Comparison of ENCODE assay signal across 25 mouse cellular contexts in the genomic region with DNA sequence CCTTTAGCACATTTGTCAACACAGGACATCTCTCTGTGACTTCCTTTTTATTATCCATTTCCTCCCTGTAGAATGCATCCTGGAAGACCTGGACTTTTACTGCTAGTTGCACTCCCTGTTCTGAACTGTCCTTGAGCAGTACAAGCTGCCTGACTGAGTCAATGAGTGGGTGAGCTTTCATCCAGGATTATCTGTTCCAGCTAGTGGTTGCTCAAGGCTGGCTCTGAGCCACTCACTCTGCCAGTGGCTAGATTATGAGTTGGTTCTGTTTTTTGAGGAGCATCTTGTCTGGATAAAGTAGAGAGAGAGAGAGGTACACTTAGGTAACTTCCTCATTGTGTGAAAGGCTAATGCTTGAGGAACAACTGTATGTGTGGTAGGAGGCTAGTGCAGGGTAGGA. TPM values are rescaled to one million over a fixed set of nuclear protein-coding genes. Genes with fewer than 3 reads are reported as not detected.
A peak's percentile ranks its signal among the peaks of the same experiment; 100 is the strongest.
DNase-seq lines count a peak whose midpoint lies in the region; ATAC-seq and TF ChIP-seq lines count a peak whose summit lies in the region.
"Had no signal": no experiment of that assay in that cellular context is flagged by ENCODE, and none has a peak within 500 bp of the region (broad histone marks: within the 10 kb centered on the region; RNA-seq: fewer than 3 reads in every experiment).

No protein-coding gene starts in this region.

- H3K9ac ChIP-seq in forebrain, postnatal 0 days, result no peak overlapping the region
- no peak overlapping the region for H3K9ac ChIP-seq in forebrain, embryonic 15.5 days (replicated peaks)
- H3K9ac ChIP-seq in midbrain, embryonic 16.5 days (ENCODE audit: low read depth, low read length), result no peak overlapping the region
- H3K9ac ChIP-seq: forebrain, embryonic 12.5 days; hindbrain, embryonic 12.5 days had no signal

- no peaks in the 10 kb centered on the region for H3K9me3 ChIP-seq in forebrain, postnatal 0 days (ENCODE audit: low read length)
- H3K9me3 ChIP-seq in forebrain, embryonic 15.5 days, result no peaks in the 10 kb centered on the region
- H3K9me3 ChIP-seq in midbrain, embryonic 10.5 days (replicated peaks), result no peaks in the 10 kb centered on the region
- H3K9me3 ChIP-seq in midbrain, embryonic 16.5 days (replicated peaks; ENCODE audit: control insufficient read depth, low read length, poor library complexity, severe bottlenecking), result no peaks in the 10 kb centered on the region
- H3K9me3 ChIP-seq: embryonic facial prominence, embryonic 10.5 days; forebrain, embryonic 12.5 days; G1E; hindbrain, embryonic 12.5 days had no signal

- no peaks in the 10 kb centered on the region for H3K4me1 ChIP-seq in forebrain, postnatal 0 days (ENCODE audit: insufficient read depth)
- peaks cover 9% of the 10 kb centered on the region; the same call in 1 of the 2 replicates for H3K4me1 ChIP-seq in forebrain, embryonic 15.5 days
- peaks cover 48% of the 10 kb centered on the region for H3K4me1 ChIP-seq in midbrain, embryonic 10.5 days
- H3K4me1 ChIP-seq in midbrain, embryonic 16.5 days (ENCODE audit: control insufficient read depth, insufficient read depth, low read length), result peaks cover 2% of the 10 kb centered on the region; the same call in 1 of the 2 replicates

- no peak overlapping the region for H3K4me3 ChIP-seq in forebrain, postnatal 0 days (ENCODE audit: low read depth, low read length)
- H3K4me3 ChIP-seq in forebrain, embryonic 15.5 days, result no peak overlapping the region
- H3K4me3 ChIP-seq in midbrain, embryonic 10.5 days, result no peak overlapping the region
- H3K4me3 ChIP-seq in midbrain, embryonic 16.5 days (ENCODE audit: low read depth, low read length), result no peak overlapping the region
- H3K4me3 ChIP-seq: embryonic facial prominence, embryonic 10.5 days; forebrain, embryonic 12.5 days; gastrocnemius, adult 2 months; hindbrain, embryonic 12.5 days had no signal

- peak; percentile 34 to 43 for DNase-seq in adrenal gland, adult (ENCODE audit: inconsistent age in 2 of 2, low spot score in 1 of 2)
- no peak for DNase-seq in adrenal gland, postnatal 10 days
- no peak for DNase-seq in forebrain, postnatal 0 days
- DNase-seq in midbrain, embryonic 10.5 days (ENCODE audit: low spot score), result no peak
- DNase-seq in fat pad, adult 2 months (ENCODE audit: extremely low read depth, low read depth, low spot score), result peak; percentile 83
- no peak for DNase-seq in cerebellum, adult 8-10 months
- DNase-seq: B cell, adult 2 months; cerebellum, adult 11-12 months; cerebellum, adult 9-11 months; gastrocnemius, adult 2 months; gastrocnemius, postnatal 25 days; heart, adult 11 months; heart, postnatal 10 days; heart, postnatal 4 days had no signal

- no peak for ATAC-seq in forebrain, postnatal 0 days
- ATAC-seq in forebrain, embryonic 15.5 days (replicated peaks), result no peak
- no peak for ATAC-seq in midbrain, embryonic 16.5 days
- ATAC-seq: CD4-positive, CD25-positive, alpha-beta regulatory T cell, adult 4 months; hindbrain, embryonic 16.5 days; inflammation-experienced regulatory T-cells, adult 6 months; intestine, postnatal 0 days had no signal

- no peak overlapping the region for H3K4me2 ChIP-seq in forebrain, postnatal 0 days (ENCODE audit: low read depth)
- no peak overlapping the region for H3K4me2 ChIP-seq in forebrain, embryonic 15.5 days (replicated peaks)
- H3K4me2 ChIP-seq in midbrain, embryonic 16.5 days (ENCODE audit: low read length), result no peak overlapping the region
- H3K4me2 ChIP-seq: forebrain, embryonic 12.5 days; hindbrain, embryonic 12.5 days had no signal

- no peak for TF ChIP-seq CTCF in forebrain, postnatal 0 days (IDR thresholded peaks at IDR 0.05; ENCODE audit: low read depth)

- 0 out of 2 replicates have a peak overlapping the region, but pooled peaks have one; percentile 15 for H3K27ac ChIP-seq in forebrain, postnatal 0 days (ENCODE audit: low read depth, low read length)
- no peak overlapping the region for H3K27ac ChIP-seq in forebrain, embryonic 15.5 days (replicated peaks)
- 0 out of 2 replicates have a peak overlapping the region, but pooled peaks have one; percentile 3 for H3K27ac ChIP-seq in midbrain, embryonic 10.5 days (replicated peaks)
- no peak overlapping the region for H3K27ac ChIP-seq in midbrain, embryonic 16.5 days (ENCODE audit: low read length)
- H3K27ac ChIP-seq: embryonic facial prominence, embryonic 10.5 days; forebrain, embryonic 12.5 days; gastrocnemius, adult 2 months; hindbrain, embryonic 12.5 days had no signal

- H3K36me3 ChIP-seq in forebrain, postnatal 0 days (ENCODE audit: insufficient read depth), result 0 out of 2 replicates have a peak, but pooled peaks cover 3% of the 10 kb centered on the region
- no peaks in the 10 kb centered on the region for H3K36me3 ChIP-seq in forebrain, embryonic 15.5 days
- H3K36me3 ChIP-seq in midbrain, embryonic 10.5 days, result no peaks in the 10 kb centered on the region
- no peaks in the 10 kb centered on the region for H3K36me3 ChIP-seq in midbrain, embryonic 16.5 days (ENCODE audit: control insufficient read depth, insufficient read depth, low read length)
- H3K36me3 ChIP-seq: embryonic facial prominence, embryonic 10.5 days; forebrain, embryonic 12.5 days; G1E; hindbrain, embryonic 12.5 days had no signal

- no peaks in the 10 kb centered on the region for H3K27me3 ChIP-seq in forebrain, postnatal 0 days (ENCODE audit: insufficient read depth, low read length)
- no peaks in the 10 kb centered on the region for H3K27me3 ChIP-seq in forebrain, embryonic 15.5 days
- peaks cover 3% of the 10 kb centered on the region; the same call in 1 of the 2 replicates for H3K27me3 ChIP-seq in midbrain, embryonic 10.5 days (ENCODE audit: low read depth, poor library complexity, severe bottlenecking)
- no peaks in the 10 kb centered on the region for H3K27me3 ChIP-seq in midbrain, embryonic 16.5 days (ENCODE audit: control insufficient read depth, insufficient read depth, low read depth, low read length)
- H3K27me3 ChIP-seq: hindbrain, embryonic 12.5 days had no signal

RNA-seq across cellular contexts. Expression of a gene that starts 14.0 kb away (rescaled TPM):
- 1 to 10 TPM; 1.3 to 2.6 TPM for total RNA-seq in adrenal gland, postnatal 10 days (2021)
- total RNA-seq in forebrain, postnatal 0 days (2014; rRNA removed), result 45.7 and 51.9 TPM in 2 replicates
- 4.1 and 6.2 TPM in 2 replicates for polyA plus RNA-seq in forebrain, postnatal 0 days (2015; fragmentation: Nextera tagmentation; extraction: Ambion mirVana)
- polyA plus RNA-seq in forebrain, embryonic 15.5 days (2015; fragmentation: Nextera tagmentation; extraction: Ambion mirVana), result 5.5 and 6.7 TPM in 2 replicates
- 0.05 and 0.53 TPM in 2 replicates for polyA plus RNA-seq in midbrain, embryonic 10.5 days (2016; fragmentation: Nextera tagmentation; extraction: Ambion mirVana)
- polyA plus RNA-seq in midbrain, embryonic 16.5 days (2015; fragmentation: Nextera tagmentation; extraction: Ambion mirVana), result 4.5 and 5.4 TPM in 2 replicates
- total RNA-seq: gastrocnemius, adult 2 months had no signal
- polyA plus RNA-seq: CD4-positive, CD25-positive, alpha-beta regulatory T cell, adult 4 months; G1E; heart, embryonic 14.5 days had no signal

Comparison
In these comparisons a context has a peak if more than half of its experiments do, and no peak if none do; other contexts are left out.
1. DNase-seq: peak in adrenal gland, adult (2 of 2) and fat pad, adult 2 months (single experiment); none in adrenal gland, postnatal 10 days (single experiment), forebrain, postnatal 0 days (single experiment), midbrain, embryonic 10.5 days (single experiment) and cerebellum, adult 8-10 months (single experiment).
2. H3K27ac ChIP-seq: peak in forebrain, postnatal 0 days (single experiment) and midbrain, embryonic 10.5 days (single experiment); none in forebrain, embryonic 15.5 days (single experiment) and midbrain, embryonic 16.5 days (single experiment).